Mouse (Mus musculus): ENCODE results near the gene Ring1. TPM values are rescaled to one million over a fixed set of nuclear protein-coding genes. Genes with fewer than 3 reads are reported as not detected.

The Ring1 gene
- total RNA-seq (2021), result 10 to 100 TPM; 43.9 to 45.5 TPM
- long read RNA-seq, experiment 1, transcript Ring1-201 (7 exons, 2,034 nt), result major isoform, 26 of 50 reads
- long read RNA-seq, experiment 1, partial matches to known transcripts, result 4 of 50 reads
- long read RNA-seq, experiment 1, other reads (novel, unspliced or antisense), result 19 of 50 reads
- long read RNA-seq, experiment 2, transcript Ring1-201 (7 exons, 2,034 nt), result major isoform, 74 of 129 reads
- long read RNA-seq, experiment 2, partial matches to known transcripts, result 8 of 129 reads
- long read RNA-seq, experiment 2, other reads (novel, unspliced or antisense), result 47 of 129 reads

GRCm38 (mm10) chr17:34024317-34024821, at the start of gene Ring1:
Gene Ring1 (minus strand): TSS chr17:34024680.
- peak; percentile 88 to 90 for DNase-seq (ENCODE audit: low spot score in 2 of 2)

- DNase-seq (ENCODE audit: low spot score in 2 of 2), result no peak
Measured at GRCm38 (mm10) chr17:34072091-34072490, 47.6 kb upstream of the Ring1 start.

GRCm38 (mm10) chr17:34068864-34069263, 44.4 kb upstream of the Ring1 start:
- no peak for DNase-seq (ENCODE audit: low spot score in 2 of 2)

- no peak for DNase-seq (ENCODE audit: low spot score in 2 of 2)
Measured at GRCm38 (mm10) chr17:34057224-34057623, 32.7 kb upstream of the Ring1 start.

- DNase-seq (ENCODE audit: low spot score in 2 of 2), result no peak
Measured at GRCm38 (mm10) chr17:34047404-34048050, 23.0 kb upstream of the Ring1 start.

- no peak for DNase-seq (ENCODE audit: low spot score in 2 of 2)
Measured at GRCm38 (mm10) chr17:34045941-34046340, 21.5 kb upstream of the Ring1 start.

- DNase-seq (ENCODE audit: low spot score in 2 of 2), result no peak
Measured at GRCm38 (mm10) chr17:34039562-34040450, 15.3 kb upstream of the Ring1 start.

GRCm38 (mm10) chr17:34038878-34039561, 14.5 kb upstream of the Ring1 start, which contains the start of gene Col11a2:
Gene Col11a2 (plus strand): TSS chr17:34039437.
- no peak for DNase-seq (ENCODE audit: low spot score in 2 of 2)

- DNase-seq (ENCODE audit: low spot score in 2 of 2), result no peak
Measured at GRCm38 (mm10) chr17:34038440-34038839, 14.0 kb upstream of the Ring1 start.

- DNase-seq (ENCODE audit: low spot score in 2 of 2), result no peak
Measured at GRCm38 (mm10) chr17:34037241-34037640, 12.8 kb upstream of the Ring1 start.

- DNase-seq (ENCODE audit: low spot score in 2 of 2), result no peak
Measured at GRCm38 (mm10) chr17:34036647-34037046, 12.2 kb upstream of the Ring1 start.

GRCm38 (mm10) chr17:34035517-34035916, 11.0 kb upstream of the Ring1 start:
- DNase-seq (ENCODE audit: low spot score in 2 of 2), result no peak

- DNase-seq (ENCODE audit: low spot score in 2 of 2), result peak in 1 of 2 experiments; percentile 65
Measured at GRCm38 (mm10) chr17:34034064-34034463, 9.6 kb upstream of the Ring1 start.

- DNase-seq (ENCODE audit: low spot score in 2 of 2), result no peak
Measured at GRCm38 (mm10) chr17:34033441-34033840, 9.0 kb upstream of the Ring1 start.

GRCm38 (mm10) chr17:34032806-34033205, 8.3 kb upstream of the Ring1 start:
- DNase-seq (ENCODE audit: low spot score in 2 of 2), result no peak

GRCm38 (mm10) chr17:34032174-34032632, 7.7 kb upstream of the Ring1 start:
- peak; percentile 79 for DNase-seq (ENCODE audit: low spot score in 2 of 2)

- peak; percentile 99 for DNase-seq (ENCODE audit: low spot score in 2 of 2)
Measured at GRCm38 (mm10) chr17:34031465-34032173, 7.1 kb upstream of the Ring1 start, which contains the start of the genes Slc39a7 and Rxrb. Gene Slc39a7 (minus strand): TSS chr17:34031682. Gene Rxrb (plus strand): TSS chr17:34031812.

GRCm38 (mm10) chr17:34030861-34031326, 6.4 kb upstream of the Ring1 start:
- peak in 1 of 2 experiments; percentile 22 for DNase-seq (ENCODE audit: low spot score in 2 of 2)

- peak in 1 of 2 experiments; percentile 20 for DNase-seq (ENCODE audit: low spot score in 2 of 2)
Measured at GRCm38 (mm10) chr17:34029890-34030595, 5.6 kb upstream of the Ring1 start.

All from adrenal gland, adult 18-20 months (tissue).